Mouse (Mus musculus): ENCODE measurements around the gene Zbtb17.

- no peak for TF ChIP-seq CTCF (IDR thresholded peaks at IDR 0.05; ENCODE audit: insufficient read depth, low read depth, low read length)
- no peak for TF ChIP-seq POLR2A (IDR thresholded peaks at IDR 0.05; ENCODE audit: insufficient read depth, low read depth, low read length)
Measured at GRCm38 (mm10) chr4:141468576-141468975, 24.1 kb downstream of the Zbtb17 start.

Data from olfactory bulb, adult 2 months (tissue).